Mouse (Mus musculus) embryonic facial prominence, embryonic 12.5 days (tissue): ENCODE data around the gene Lmx1a. TPM values are rescaled to one million over a fixed set of nuclear protein-coding genes. Genes with fewer than 3 reads are reported as not detected.

Experiments
- ATAC-seq: fragments of 200-750 bp; cut with Nextera tagmentation; 2 replicates; pipeline ENCODE4 v1.8.0; 2017; ENCODE audit not compliant: insufficient number of reproducible peaks, insufficient read depth, low FRiP score, low TSS enrichment
- H3K27ac ChIP-seq: fragments of 300-500 bp; sonication (generic); 2 replicates; pipeline ENCODE4 v1.5.1; 2016; ENCODE audit warnings: mild to moderate bottlenecking
- H3K27me3 ChIP-seq: fragments of 300-500 bp; sonication (generic); 2 replicates; pipeline ENCODE4 v1.6.1; 2016; ENCODE audit warnings: mild to moderate bottlenecking, moderate library complexity
- H3K36me3 ChIP-seq: fragments of 300-500 bp; sonication (generic); 2 replicates; pipeline ENCODE4 v1.6.1; 2016; ENCODE audit warnings: mild to moderate bottlenecking
- H3K4me1 ChIP-seq: fragments of 300-500 bp; sonication (generic); 2 replicates; pipeline ENCODE4 v1.6.1; 2016
- H3K4me2 ChIP-seq: fragments of 300-500 bp; sonication (generic); replicated peaks from 2 replicates; pipeline ENCODE4 v1.6.1; 2016; ENCODE audit warnings: mild to moderate bottlenecking, moderate library complexity
- H3K4me3 ChIP-seq: fragments of 300-500 bp; sonication (generic); 2 replicates; pipeline ENCODE4 v1.5.1; 2016; ENCODE audit warnings: mild to moderate bottlenecking
- H3K9ac ChIP-seq: fragments of 300-500 bp; sonication (generic); 2 replicates; pipeline ENCODE4 v1.6.1; 2016; ENCODE audit warnings: mild to moderate bottlenecking, moderate library complexity
- H3K9me3 ChIP-seq: fragments of 300-500 bp; sonication (generic); 2 replicates; pipeline ENCODE4 v1.6.1; 2016; ENCODE audit warnings: mild to moderate bottlenecking, moderate library complexity
- WGBS: fragments of 180-500 bp; shearing (Covaris S2); methylation state at CpG from one replicate; pipeline ENCODE4 v1.1.7; 2016; 5-methylcytosine and 5-hydroxymethylcytosine counted together
- polyA plus RNA-seq: library from polyadenylated mRNA; unstranded; fragments of >200 nt; fragmentation: Nextera tagmentation; extraction: Ambion mirVana; gene quantifications from 2 replicates; pipeline ENCODE4 v1.2.1, GENCODE M21; 2016

Lmx1a gene
- polyA plus RNA-seq, 1 experiment from 2014 or later, result 1.8 TPM

DNA sequence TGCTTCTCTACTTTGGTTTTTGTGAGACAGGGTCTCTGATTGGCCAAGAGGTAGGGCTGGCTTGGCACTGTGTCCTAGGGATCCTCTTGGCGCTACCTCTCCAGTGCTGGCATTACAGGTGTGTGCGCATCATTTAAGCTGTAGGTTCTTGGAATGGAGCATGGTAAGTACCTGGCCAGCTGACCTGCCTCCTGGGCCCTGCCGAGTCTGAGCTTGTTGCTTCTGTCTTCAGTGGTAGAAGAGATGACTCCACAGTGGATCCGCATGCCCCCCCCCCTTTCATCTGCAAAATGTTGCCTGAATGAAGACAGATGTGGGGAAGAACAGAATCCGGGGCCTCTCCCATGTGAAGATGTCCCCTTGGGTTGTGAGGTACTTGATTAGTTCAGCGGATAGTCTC is 10.0 kb upstream of the Lmx1a start:
- H3K4me2 ChIP-seq, result no peak overlapping the region
- WGBS, result 91% methylated on average over 6 of the region's 6 CpGs

DNA sequence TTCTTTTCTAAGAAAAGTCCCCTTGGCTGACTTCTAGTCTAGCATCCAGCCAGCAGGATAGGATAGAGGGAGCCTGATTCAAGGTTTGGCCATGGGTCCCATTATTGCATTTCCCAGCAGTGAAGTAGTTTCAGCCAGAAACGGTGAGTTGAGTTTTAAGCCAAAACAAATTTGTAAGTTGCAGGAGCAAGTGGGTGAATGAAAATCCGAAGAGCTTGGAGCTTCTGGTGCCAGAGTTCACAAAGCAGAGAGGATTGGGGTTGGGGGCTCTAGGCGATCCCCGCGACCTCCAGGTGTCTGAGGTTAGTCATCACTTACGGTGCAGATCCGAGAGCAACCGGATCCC is 1.1 kb upstream of the Lmx1a start:
- H3K27ac ChIP-seq, result no peak overlapping the region
- no peaks in the 10 kb centered on the region for H3K36me3 ChIP-seq
- WGBS, result under 1% methylated on average over 8 of the region's 8 CpGs
- H3K4me1 ChIP-seq, result peaks cover 15% of the 10 kb centered on the region
- peak overlapping the region; percentile 59 for H3K9ac ChIP-seq
- H3K27me3 ChIP-seq, result peaks cover 65% of the 10 kb centered on the region
- H3K4me3 ChIP-seq, result peak overlapping the region; percentile 48
- no peak for ATAC-seq
- H3K9me3 ChIP-seq, result no peaks in the 10 kb centered on the region
- peak overlapping the region; percentile 84 for H3K4me2 ChIP-seq

More for the DNA sequence above, 10.0 kb upstream of the Lmx1a start:
- ATAC-seq, result no peak
- peaks cover 2% of the 10 kb centered on the region for H3K27me3 ChIP-seq
- peaks cover 4% of the 10 kb centered on the region; the same call in 1 of the 2 replicates for H3K9me3 ChIP-seq
- no peak overlapping the region for H3K4me3 ChIP-seq
- H3K4me1 ChIP-seq, result no peaks in the 10 kb centered on the region
- H3K27ac ChIP-seq, result no peak overlapping the region
- H3K9ac ChIP-seq, result no peak overlapping the region
- H3K36me3 ChIP-seq, result no peaks in the 10 kb centered on the region

DNA sequence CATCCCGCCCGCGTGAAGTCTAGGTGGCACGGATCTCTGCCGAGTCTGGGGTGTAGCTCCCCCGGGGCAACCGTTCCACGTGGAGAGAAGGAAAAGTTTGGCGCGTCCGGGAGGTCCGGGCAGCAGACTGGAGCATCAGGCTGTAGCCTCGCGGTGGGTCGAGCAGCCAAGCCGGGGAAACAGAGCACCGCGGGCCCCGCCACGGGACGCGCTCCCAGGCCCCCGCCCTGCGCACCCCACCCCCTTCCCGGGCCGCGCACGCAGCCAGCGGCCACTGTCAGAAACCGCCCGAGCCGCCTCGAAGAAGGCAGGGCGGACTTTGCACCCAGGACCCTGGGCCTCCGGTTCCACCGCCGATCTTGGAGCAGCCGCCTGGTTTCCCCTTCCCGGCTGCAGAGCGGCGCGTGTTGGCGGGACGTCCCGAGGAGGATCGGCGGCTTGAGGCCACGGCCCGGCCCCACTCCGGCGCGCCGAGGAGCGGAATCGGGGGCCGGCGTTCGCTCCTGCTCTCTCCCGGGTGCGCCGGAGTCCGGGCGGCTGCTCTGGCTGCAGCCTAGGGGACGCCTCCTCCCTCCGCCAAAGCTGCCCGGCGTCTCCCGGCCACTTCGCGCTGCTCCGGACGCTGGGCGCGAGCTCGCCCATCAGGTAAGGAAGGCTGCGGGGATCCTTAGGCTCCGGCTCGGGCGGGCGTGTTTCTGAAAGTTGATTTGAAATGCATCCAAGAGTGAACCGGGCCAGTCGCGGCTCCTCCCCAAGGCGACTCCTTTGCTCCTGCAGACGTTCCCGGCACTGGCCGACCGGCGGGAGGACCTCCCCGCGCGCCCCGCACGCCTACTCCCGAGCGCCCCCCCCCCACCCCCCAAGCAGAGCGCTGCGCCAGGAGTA is 448 bp upstream of the Lmx1a start:
- H3K4me3 ChIP-seq, result peak overlapping the region; percentile 48
- H3K36me3 ChIP-seq, result no peaks in the 10 kb centered on the region
- peaks cover 67% of the 10 kb centered on the region for H3K27me3 ChIP-seq
- peaks cover 15% of the 10 kb centered on the region for H3K4me1 ChIP-seq
- WGBS, result under 1% methylated on average over 98 of the region's 98 CpGs
- H3K9ac ChIP-seq, result peak overlapping the region; percentile 59
- H3K4me2 ChIP-seq, result peak overlapping the region; percentile 84
- peak; percentile 55; the same call in 1 of the 2 replicates for ATAC-seq
- H3K9me3 ChIP-seq, result no peaks in the 10 kb centered on the region
- no peak overlapping the region for H3K27ac ChIP-seq

DNA sequence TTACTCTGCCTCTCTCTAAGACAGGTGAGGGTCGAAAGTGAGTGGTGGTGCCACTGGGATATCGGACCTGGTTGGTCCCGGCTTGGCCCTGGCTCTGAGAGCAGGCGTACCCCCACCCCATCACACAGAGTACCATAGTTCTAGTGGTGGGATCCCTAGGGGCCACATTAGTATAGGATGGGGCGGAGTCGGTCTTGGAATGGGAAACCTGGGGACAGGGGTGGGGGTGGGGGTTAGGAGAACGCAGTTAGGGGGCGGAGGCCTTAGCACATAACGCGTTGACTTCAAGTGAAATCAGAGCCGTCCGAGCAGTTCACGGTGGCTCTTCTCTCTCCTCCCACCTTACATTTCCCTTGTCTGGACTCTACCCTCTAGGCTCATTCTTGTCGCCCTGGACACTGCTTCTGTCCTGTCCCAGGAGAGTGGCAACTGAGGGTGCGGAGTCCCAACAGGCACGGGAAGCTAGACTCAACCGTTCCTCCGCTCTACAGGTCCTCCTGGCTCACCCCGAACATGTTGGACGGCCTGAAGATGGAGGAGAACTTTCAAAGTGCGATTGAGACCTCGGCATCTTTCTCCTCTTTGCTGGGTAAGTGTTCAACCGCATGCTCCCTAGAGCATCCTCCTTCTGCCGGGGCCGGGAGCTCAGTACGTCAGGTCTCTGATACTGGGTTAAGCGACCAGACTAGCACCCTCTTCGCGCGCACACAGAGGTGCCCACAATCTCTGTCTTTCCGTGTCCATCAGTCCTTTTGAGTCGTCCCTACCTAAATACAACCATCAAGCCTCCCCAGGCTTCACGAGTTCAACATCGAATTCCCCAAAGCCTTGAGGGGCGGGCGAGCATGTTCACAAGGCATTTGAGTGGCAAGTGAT is 463 bp downstream of the Lmx1a start:
- Histone ChIP-seq H3K27ac (no peak overlapping the region), H3K4me1 (peaks cover 15% of the 10 kb centered on the region), H3K9ac (no peak overlapping the region), H3K4me3 (peak overlapping the region; percentile 48), H3K9me3 (no peaks in the 10 kb centered on the region), H3K36me3 (no peaks in the 10 kb centered on the region), H3K4me2 (peak overlapping the region; percentile 84), H3K27me3 (peaks cover 75% of the 10 kb centered on the region)
- WGBS, result under 1% methylated on average over 36 of the region's 36 CpGs
- peak; percentile 73; the same call in 1 of the 2 replicates for ATAC-seq

DNA sequence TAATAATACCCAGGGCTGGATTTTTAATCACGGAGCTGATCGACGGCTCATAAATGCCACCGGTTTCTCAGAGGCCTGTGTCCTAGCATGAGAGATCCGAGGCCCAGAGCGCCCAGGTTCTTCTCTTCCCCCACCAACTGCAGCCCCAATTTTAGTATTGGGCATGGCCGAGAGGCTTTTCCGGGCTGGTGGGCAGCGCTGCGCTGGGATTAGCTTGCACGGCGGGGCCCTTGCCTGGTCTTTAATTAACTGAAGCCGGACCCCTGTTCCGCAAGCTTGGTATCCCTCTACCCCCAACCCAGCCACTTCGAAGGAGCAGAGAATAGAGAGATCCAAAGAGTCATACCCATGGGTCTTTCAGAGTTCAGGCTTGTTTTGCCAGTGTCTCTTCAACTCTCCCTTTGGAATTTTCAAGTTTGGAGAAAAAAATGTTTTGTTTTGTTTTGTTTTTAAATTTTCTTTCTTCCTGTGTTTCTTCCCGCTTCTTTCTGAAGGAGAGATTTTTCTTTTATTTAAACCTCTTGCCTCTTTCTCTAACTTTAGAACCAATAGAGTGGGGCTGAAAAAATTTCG is 1.2 kb downstream of the Lmx1a start:
- Histone ChIP-seq H3K9ac (no peak overlapping the region), H3K36me3 (no peaks in the 10 kb centered on the region), H3K27me3 (peaks cover 82% of the 10 kb centered on the region), H3K4me3 (no peak overlapping the region), H3K4me2 (no peak overlapping the region), H3K27ac (no peak overlapping the region), H3K4me1 (peaks cover 15% of the 10 kb centered on the region), H3K9me3 (no peaks in the 10 kb centered on the region)
- 1% methylated on average over 17 of the region's 17 CpGs for whole genome bisulfite sequencing
- ATAC-seq, result no peak

DNA sequence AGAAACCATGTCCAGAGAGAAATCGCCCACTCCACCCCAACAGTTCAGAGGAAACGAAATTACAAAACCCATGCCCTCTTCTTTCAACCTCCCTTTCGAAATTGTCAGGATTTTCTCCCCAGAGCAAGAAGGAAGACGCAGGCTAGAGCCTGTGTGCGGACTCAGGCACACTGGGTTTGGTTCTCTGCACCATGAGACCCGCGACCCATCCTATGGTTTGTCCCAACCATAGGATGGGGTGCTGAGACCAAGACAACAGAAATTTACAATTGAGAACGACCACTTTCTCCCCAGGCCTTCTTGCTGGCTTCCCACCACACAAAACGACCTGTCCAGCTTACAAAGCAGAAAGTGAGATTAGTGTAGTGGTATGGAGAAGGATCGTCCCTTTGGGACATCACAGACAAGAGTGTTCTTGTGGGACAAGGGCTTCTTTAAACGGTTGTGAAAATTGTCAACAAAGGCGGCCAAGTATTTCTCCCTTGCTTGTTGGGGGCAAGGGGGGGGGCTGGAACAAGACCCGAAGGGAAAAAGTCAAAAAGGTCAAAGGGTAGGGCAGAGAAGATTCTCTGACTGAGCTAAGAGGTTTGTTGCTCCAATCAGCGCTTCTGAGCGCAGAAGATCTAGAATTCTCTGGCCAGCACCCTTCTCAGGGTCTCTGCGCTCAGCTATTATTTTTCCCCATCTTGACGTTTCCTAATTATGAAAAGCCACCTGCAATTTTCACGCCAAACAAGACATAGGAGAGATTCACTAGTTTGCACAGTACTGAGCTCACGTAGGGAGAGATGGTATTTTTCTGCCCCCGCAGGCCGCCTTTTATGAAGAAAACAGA is 1.9 kb downstream of the Lmx1a start:
- Histone ChIP-seq H3K27me3 (peaks cover 86% of the 10 kb centered on the region), H3K9me3 (no peaks in the 10 kb centered on the region), H3K27ac (no peak overlapping the region), H3K4me2 (no peak overlapping the region), H3K9ac (no peak overlapping the region), H3K36me3 (no peaks in the 10 kb centered on the region), H3K4me3 (no peak overlapping the region), H3K4me1 (peaks cover 15% of the 10 kb centered on the region)
- 2% methylated on average over 21 of the region's 21 CpGs for WGBS
- ATAC-seq, result no peak

DNA sequence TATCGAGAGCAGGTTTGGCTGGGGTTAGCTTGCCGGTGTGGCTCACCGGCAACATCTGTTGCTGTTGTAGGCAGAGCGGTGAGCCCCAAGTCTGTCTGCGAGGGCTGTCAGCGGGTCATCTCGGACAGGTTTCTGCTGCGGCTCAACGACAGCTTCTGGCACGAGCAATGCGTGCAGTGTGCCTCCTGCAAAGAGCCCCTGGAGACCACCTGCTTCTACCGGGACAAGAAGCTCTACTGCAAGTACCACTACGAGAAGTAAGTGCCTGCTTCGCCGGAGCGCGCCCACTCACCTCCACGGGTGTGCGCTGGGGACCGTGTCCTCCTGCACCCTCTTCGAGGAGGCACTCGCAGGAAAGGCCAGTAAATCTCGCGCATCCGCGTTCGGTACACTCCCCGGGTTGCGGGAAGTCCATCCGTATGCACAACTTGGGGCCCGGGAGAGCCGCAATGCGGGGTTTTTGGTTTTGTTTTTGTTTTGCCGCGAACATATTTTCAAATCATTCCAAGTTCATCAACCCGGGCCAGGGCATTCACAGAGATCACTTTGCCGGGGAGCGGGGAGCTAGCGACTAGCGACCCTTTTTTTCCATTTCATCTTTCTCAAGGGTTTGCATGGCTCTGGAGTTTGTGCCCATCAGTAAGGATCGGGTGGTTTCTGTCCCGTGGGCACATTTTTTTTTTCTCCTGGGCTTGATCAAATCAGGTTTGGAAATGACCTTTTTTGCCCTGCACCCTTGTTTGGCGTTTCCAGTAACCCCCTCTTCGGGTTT is 3.1 kb downstream of the Lmx1a start:
- H3K27me3 ChIP-seq, result peaks cover 83% of the 10 kb centered on the region
- no peak for ATAC-seq
- H3K9me3 ChIP-seq, result no peaks in the 10 kb centered on the region
- H3K4me1 ChIP-seq, result peaks cover 15% of the 10 kb centered on the region
- H3K27ac ChIP-seq, result no peak overlapping the region
- peak overlapping the region; percentile 32 for H3K4me2 ChIP-seq
- WGBS, result 1% methylated on average over 44 of the region's 44 CpGs
- no peak overlapping the region for H3K9ac ChIP-seq
- H3K4me3 ChIP-seq, result peak overlapping the region; percentile 21
- H3K36me3 ChIP-seq, result no peaks in the 10 kb centered on the region

DNA sequence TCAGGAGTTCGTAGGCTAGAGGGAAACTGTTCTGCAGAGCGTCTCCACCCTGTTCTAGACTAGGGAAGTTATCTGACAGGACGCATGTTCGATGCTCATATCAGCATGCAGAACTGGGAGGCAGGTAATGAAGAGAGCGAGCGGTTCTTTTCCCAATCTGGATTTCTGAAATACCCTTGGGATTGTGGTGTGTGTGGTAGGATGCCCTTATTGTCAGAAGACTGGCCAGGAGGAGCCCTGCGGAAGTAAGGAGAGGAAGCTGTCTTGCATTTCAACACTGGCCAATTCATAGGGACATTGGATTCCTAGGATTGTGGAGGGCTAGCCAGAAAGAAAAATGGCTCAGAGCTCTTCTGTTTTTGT is 3.6 kb downstream of the Lmx1a start:
- Histone ChIP-seq H3K36me3 (no peaks in the 10 kb centered on the region), H3K27me3 (peaks cover 79% of the 10 kb centered on the region), H3K9me3 (no peaks in the 10 kb centered on the region), H3K4me3 (no peak overlapping the region), H3K27ac (no peak overlapping the region), H3K9ac (no peak overlapping the region), H3K4me1 (peaks cover 15% of the 10 kb centered on the region), H3K4me2 (no peak overlapping the region)
- WGBS, result 4% methylated on average over 7 of the region's 7 CpGs
- ATAC-seq, result no peak

DNA sequence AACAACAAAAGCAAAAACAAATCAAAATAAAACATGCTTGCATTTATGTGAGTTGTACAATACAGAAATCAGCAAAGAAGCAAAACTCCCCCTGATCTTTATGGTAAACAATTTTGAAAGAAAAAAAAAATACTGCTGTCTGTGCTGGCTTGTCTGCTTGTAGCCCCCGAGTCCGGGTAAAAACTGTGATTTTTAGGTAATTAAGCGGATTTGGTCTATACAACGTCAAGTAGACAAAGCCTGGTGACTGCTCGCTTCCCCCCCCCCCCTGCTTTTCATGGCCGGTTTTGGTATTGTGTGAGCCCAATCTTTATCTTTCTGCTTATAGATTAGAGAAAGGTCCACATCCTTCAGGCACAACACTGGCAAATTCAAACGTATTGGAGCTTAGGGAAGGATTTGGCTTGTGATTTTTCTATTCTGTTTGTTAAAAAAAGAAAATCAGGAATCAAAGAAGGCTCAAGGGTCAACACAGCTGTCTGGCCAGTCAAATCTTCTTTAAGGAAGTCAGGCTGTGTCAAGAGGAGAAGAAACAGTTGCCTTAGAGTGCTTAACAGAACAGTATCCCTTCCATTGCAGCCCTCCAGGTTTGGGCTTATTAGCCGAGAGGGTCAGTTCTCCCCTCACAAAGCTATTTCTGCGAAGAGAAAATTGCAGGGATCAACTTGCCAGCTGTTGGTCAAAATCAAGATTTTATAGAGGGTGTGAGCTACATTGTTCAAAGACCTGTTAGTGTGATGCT is 4.6 kb downstream of the Lmx1a start:
- Histone ChIP-seq H3K4me3 (no peak overlapping the region), H3K9me3 (no peaks in the 10 kb centered on the region), H3K4me1 (peaks cover 11% of the 10 kb centered on the region; the same call in 1 of the 2 replicates), H3K4me2 (no peak overlapping the region), H3K27ac (no peak overlapping the region), H3K36me3 (no peaks in the 10 kb centered on the region), H3K9ac (no peak overlapping the region), H3K27me3 (peaks cover 74% of the 10 kb centered on the region)
- 2% methylated on average over 9 of the region's 9 CpGs for WGBS
- no peak for ATAC-seq

DNA sequence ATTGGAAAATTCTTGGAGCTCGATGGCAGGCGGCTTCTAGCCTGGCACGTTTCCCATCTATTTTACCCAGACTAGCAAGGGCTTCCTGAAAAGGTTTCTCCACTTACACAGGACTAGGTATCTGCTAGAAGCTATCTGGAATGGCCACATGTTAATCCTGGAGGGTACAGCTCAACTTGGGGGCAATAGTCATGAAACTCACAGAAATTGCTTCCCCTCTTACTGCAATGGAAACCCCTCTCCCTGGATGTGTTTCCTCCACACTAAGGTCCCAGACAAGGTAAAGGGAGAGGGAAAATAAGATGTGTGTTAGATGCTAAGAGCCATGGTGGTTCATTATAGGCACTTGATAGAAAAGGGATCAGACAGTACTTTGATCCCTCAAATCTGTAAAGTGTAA is 5.7 kb downstream of the Lmx1a start:
- Histone ChIP-seq H3K36me3 (no peaks in the 10 kb centered on the region), H3K27me3 (peaks cover 72% of the 10 kb centered on the region), H3K9ac (no peak overlapping the region), H3K4me2 (no peak overlapping the region), H3K4me1 (peaks cover 5% of the 10 kb centered on the region; the same call in 1 of the 2 replicates), H3K4me3 (no peak overlapping the region), H3K9me3 (no peaks in the 10 kb centered on the region), H3K27ac (no peak overlapping the region)
- ATAC-seq, result no peak
- 27% methylated on average over 3 of the region's 3 CpGs for WGBS
